Mouse (Mus musculus) heart, embryonic 15.5 days (tissue): ENCODE data around the gene Cnpy4. TPM values are rescaled to one million over a fixed set of nuclear protein-coding genes. Genes with fewer than 3 reads are reported as not detected.

Source experiments
- ATAC-seq: fragments of 200-750 bp; cut with Nextera tagmentation; replicated peaks from 2 replicates; pipeline ENCODE4 v1.8.0; 2017; ENCODE audit warnings: low read depth, moderate TSS enrichment; ENCODE audit not compliant: insufficient number of reproducible peaks, insufficient read depth, low FRiP score
- H3K27ac ChIP-seq: fragments of 300-500 bp; sonication (generic); 2 replicates; pipeline ENCODE4 v1.5.1; 2015; ENCODE audit warnings: mild to moderate bottlenecking, inconsistent platforms
- H3K27me3 ChIP-seq: fragments of 300-500 bp; sonication (generic); 2 replicates; pipeline ENCODE4 v1.6.1; 2015; ENCODE audit warnings: inconsistent platforms
- H3K36me3 ChIP-seq: fragments of 300-500 bp; sonication (generic); 2 replicates; pipeline ENCODE4 v1.6.1; 2015; ENCODE audit warnings: mild to moderate bottlenecking, inconsistent platforms
- H3K4me1 ChIP-seq: fragments of 300-500 bp; sonication (generic); replicated peaks from 2 replicates; pipeline ENCODE4 v1.6.1; 2015; ENCODE audit warnings: inconsistent platforms
- H3K4me2 ChIP-seq: fragments of 300-500 bp; sonication (generic); 2 replicates; pipeline ENCODE4 v1.6.1; 2015; ENCODE audit warnings: inconsistent platforms, mild to moderate bottlenecking, moderate library complexity
- H3K4me3 ChIP-seq: fragments of 300-500 bp; sonication (generic); 2 replicates; pipeline ENCODE4 v1.5.1; 2015; ENCODE audit warnings: mild to moderate bottlenecking, inconsistent platforms
- H3K9ac ChIP-seq: fragments of 300-500 bp; sonication (generic); 2 replicates; pipeline ENCODE4 v1.6.1; 2015; ENCODE audit warnings: mild to moderate bottlenecking, inconsistent platforms
- H3K9me3 ChIP-seq: fragments of 300-500 bp; sonication (generic); replicated peaks from 2 replicates; pipeline ENCODE4 v1.6.1; 2016; ENCODE audit warnings: inconsistent platforms
- WGBS: fragments of 180-500 bp; shearing (Covaris S2); methylation state at CpG from one replicate; pipeline ENCODE4 v1.1.7; 2015; ENCODE audit warnings: mixed read lengths; 5-methylcytosine and 5-hydroxymethylcytosine counted together
- microRNA counts: library from miRNA; unstranded; fragments of <30 nt; microRNA quantifications from one replicate; lab custom pipeline; 2016
- microRNA-seq: library from miRNA; unstranded; fragments of <30 nt; microRNA quantifications from one replicate; pipeline ENCODE4, GENCODE M21; 2016
- polyA plus RNA-seq: library from polyadenylated mRNA; unstranded; fragments of >200 nt; fragmentation: Nextera tagmentation; extraction: Ambion mirVana; gene quantifications from 2 replicates; pipeline ENCODE4 v1.2.1, GENCODE M21; 2015

Gene Cnpy4
- polyA plus RNA-seq, 1 experiment from 2014 or later = 18.8 TPM

DNA sequence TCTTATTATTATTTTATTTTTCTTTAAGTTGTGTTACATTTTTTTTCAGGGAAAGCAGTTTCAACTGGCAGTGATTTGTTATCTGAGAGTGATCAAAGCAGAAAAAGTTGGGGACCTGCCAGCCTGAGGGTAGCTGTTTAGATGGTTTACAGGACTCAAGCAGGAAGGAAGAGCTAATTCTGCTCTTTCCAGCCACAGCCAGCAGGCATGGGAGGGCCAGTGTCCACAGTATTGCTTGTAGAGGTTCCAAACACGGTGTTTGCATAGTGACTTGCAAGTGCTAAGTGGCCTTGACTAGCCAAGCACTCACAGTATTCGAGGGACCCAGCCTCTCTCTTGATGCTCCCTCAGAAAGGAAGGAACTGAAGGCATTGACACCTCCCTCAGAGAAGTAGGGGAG, 54.2 kb downstream of the Cnpy4 start:
- Histone ChIP-seq H3K27me3 (no peaks in the 10 kb centered on the region), H3K4me3 (no peak overlapping the region), H3K4me1 (no peaks in the 10 kb centered on the region), H3K36me3 (no peaks in the 10 kb centered on the region), H3K27ac (no peak overlapping the region), H3K9me3 (no peaks in the 10 kb centered on the region), H3K4me2 (no peak overlapping the region), H3K9ac (no peak overlapping the region)
- no peak for ATAC-seq
- 28% methylated on average over 2 of the region's 2 CpGs for WGBS

MicroRNAs within 50 kb of the gene (microRNA counts, 519-probe panel; counts per million panel counts)
- microRNA mmu-miR-106b (lab: Ali Mortazavi, UCI) (3,595 counts per million, percentile 87 among the panel's probes with 10 or more counts), microRNA mmu-miR-25 (lab: Ali Mortazavi, UCI) (4,185 counts per million, percentile 93 among the panel's probes with 10 or more counts), microRNA mmu-miR-93 (lab: Ali Mortazavi, UCI) (3,498 counts per million, percentile 85 among the panel's probes with 10 or more counts)

Small RNA genes lying within 50 kb of the gene (microRNA-seq; reads per million reads assigned to microRNA genes)
- gene Mir106b (4,918 reads per million, percentile 92 among the genes with 10 or more reads in this experiment), gene Mir25 (356 reads per million, percentile 69 among the genes with 10 or more reads in this experiment), gene Mir93 (7,274 reads per million, percentile 94 among the genes with 10 or more reads in this experiment)

Other genes with a start within 250 kb of the Cnpy4 start
- gene Gjc3, start 224.4 kb upstream of the Cnpy4 start, polyA plus RNA-seq = 0.08 TPM in 1 of 2 replicates, not detected in the other
- 0.13 TPM in 1 of 2 replicates, not detected in the other for gene Azgp1, start 206.0 kb upstream of the Cnpy4 start, polyA plus RNA-seq
- gene Smok3a, start 166.2 kb upstream of the Cnpy4 start, polyA plus RNA-seq = not detected in 2 replicates
- not detected in 2 replicates for gene Smok3b, start 166.1 kb upstream of the Cnpy4 start, polyA plus RNA-seq
- gene Smok3c, start 134.3 kb upstream of the Cnpy4 start, polyA plus RNA-seq = not detected in 2 replicates
- gene Zkscan1, start 102.4 kb upstream of the Cnpy4 start, polyA plus RNA-seq = 8.4 and 10.2 TPM in 2 replicates
- gene Zscan21, start 70.6 kb upstream of the Cnpy4 start, polyA plus RNA-seq = 31.2 and 45.8 TPM in 2 replicates
- 10.5 and 14.3 TPM in 2 replicates for gene Zfp113, start 31.7 kb upstream of the Cnpy4 start, polyA plus RNA-seq
- 231 and 274 TPM in 2 replicates for gene Cops6, start 26.4 kb upstream of the Cnpy4 start, polyA plus RNA-seq
- 10.4 and 13.9 TPM in 2 replicates for gene Ap4m1, start 15.5 kb upstream of the Cnpy4 start, polyA plus RNA-seq
- gene Mcm7, start 15.1 kb upstream of the Cnpy4 start, polyA plus RNA-seq = 91.8 and 123 TPM in 2 replicates
- 54.4 and 61.7 TPM in 2 replicates for gene Taf6, start within 50 bp of the Cnpy4 start, polyA plus RNA-seq
- gene Mblac1, start 6.8 kb downstream of the Cnpy4 start, polyA plus RNA-seq = 5.1 and 6.7 TPM in 2 replicates
- gene Nxpe5, start 38.4 kb downstream of the Cnpy4 start, polyA plus RNA-seq = not detected in 2 replicates
- gene Lamtor4, start 68.0 kb downstream of the Cnpy4 start, polyA plus RNA-seq = 78.6 and 81.2 TPM in 2 replicates
- 2.9 and 4.7 TPM in 2 replicates for gene BC037034, start 76.5 kb downstream of the Cnpy4 start, polyA plus RNA-seq
- 0.59 and 0.76 TPM in 2 replicates for gene Gal3st4, start 85.4 kb downstream of the Cnpy4 start, polyA plus RNA-seq
- 0.10 TPM in 1 of 2 replicates, not detected in the other for gene Gm43720, start 92.5 kb downstream of the Cnpy4 start, polyA plus RNA-seq
- gene Gpc2, start 92.5 kb downstream of the Cnpy4 start, polyA plus RNA-seq = 6.3 and 8.6 TPM in 2 replicates
- 1.4 and 2.5 TPM in 2 replicates for gene Stag3, start 92.8 kb downstream of the Cnpy4 start, polyA plus RNA-seq
- gene Pvrig, start 154.5 kb downstream of the Cnpy4 start, polyA plus RNA-seq = 0.11 and 0.30 TPM in 2 replicates